Mouse (Mus musculus) kidney, adult 2 months (tissue): ENCODE measurements at regions not wholly inside any gene's neighbourhood (a gene's known extent, or its start where the extent isn't known, plus 50 kb on each side); places are given as distances from the start of the nearest gene placed in this dataset.

Experiments
- DNase-seq: peaks from one replicate; pipeline ENCODE4 v3.0.0; 2021
- H3K27ac ChIP-seq: fragments of 200-500 bp; 2 replicates; pipeline ENCODE4 v1.5.1; 2012; ENCODE audit warnings: low read depth, low read length, control low read depth, inconsistent platforms; ENCODE audit not compliant: insufficient read depth
- H3K27me3 ChIP-seq: fragments of 200-500 bp; replicated peaks from 2 replicates; pipeline ENCODE4 v1.6.1; 2012; ENCODE audit warnings: mild to moderate bottlenecking, moderate library complexity, low read length, inconsistent platforms; ENCODE audit not compliant: control insufficient read depth, insufficient read depth
- H3K36me3 ChIP-seq: fragments of 200-500 bp; 2 replicates; pipeline ENCODE4 v1.6.1; 2012; ENCODE audit warnings: mild to moderate bottlenecking, moderate library complexity, low read length, inconsistent platforms; ENCODE audit not compliant: control insufficient read depth, insufficient read depth
- H3K4me1 ChIP-seq: fragments of 200-500 bp; 2 replicates; pipeline ENCODE4 v1.6.1; 2011; ENCODE audit warnings: low read length; ENCODE audit not compliant: control insufficient read depth, insufficient read depth
- H3K4me3 ChIP-seq: fragments of 200-500 bp; 2 replicates; pipeline ENCODE4 v1.5.1; 2011; ENCODE audit warnings: mild to moderate bottlenecking, low read depth, low read length, control low read depth; ENCODE audit not compliant: insufficient read depth
- CTCF ChIP-seq: fragments of 200-500 bp; conservative IDR thresholded peaks from 2 replicates; pipeline ENCODE4 v1.5.1; 2011; ENCODE audit warnings: low read depth, mild to moderate bottlenecking, control low read depth, low read length, moderate library complexity, mixed read lengths; ENCODE audit not compliant: insufficient read depth, insufficient read length
- POLR2A ChIP-seq: fragments of 200-500 bp; IDR thresholded peaks from one replicate; pipeline ENCODE4 v1.6.1; 2011; ENCODE audit warnings: low read depth, low read length, control low read depth
- WGBS: fragments of 180-500 bp; shearing (Covaris S2); methylation state at CpG from one replicate; pipeline ENCODE4 v1.1.7; 2018; 5-methylcytosine and 5-hydroxymethylcytosine counted together

DNA sequence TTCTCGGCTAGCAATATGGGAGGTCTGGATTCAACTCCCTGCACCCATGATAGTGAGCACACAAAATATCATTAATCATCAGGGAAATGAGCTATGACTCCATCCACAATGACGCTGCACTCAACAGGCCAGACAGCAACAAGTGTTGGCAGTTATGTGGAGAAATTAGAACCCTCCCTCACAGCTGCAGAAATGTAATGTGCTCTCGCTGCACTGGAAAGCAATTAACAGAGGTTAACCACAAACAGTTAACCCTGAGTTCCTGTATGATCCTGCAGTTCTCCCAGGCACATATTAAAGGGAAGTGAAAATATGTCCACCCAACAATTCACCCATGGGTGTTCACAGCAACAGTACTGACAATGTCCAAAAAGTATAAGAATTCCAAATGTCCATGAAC, 54.0 kb upstream of the Jade2 start:
- no peaks in the 10 kb centered on the region for H3K36me3 ChIP-seq
- H3K27ac ChIP-seq: no peak overlapping the region
- DNase-seq: no peak
- no peaks in the 10 kb centered on the region for H3K27me3 ChIP-seq
- no peaks in the 10 kb centered on the region; the same call in 1 of the 2 replicates for H3K4me1 ChIP-seq
- WGBS: 27% methylated on average over 3 of the region's 3 CpGs
- no peak overlapping the region for H3K4me3 ChIP-seq
- TF ChIP-seq POLR2A: no peak
- no peak for TF ChIP-seq CTCF

- H3K27ac ChIP-seq: peak overlapping the region; percentile 87
- H3K36me3 ChIP-seq: no peaks in the 10 kb centered on the region
- no peak for DNase-seq
- H3K27me3 ChIP-seq: no peaks in the 10 kb centered on the region
- peaks cover 5% of the 10 kb centered on the region; the same call in 1 of the 2 replicates for H3K4me1 ChIP-seq
- H3K4me3 ChIP-seq: no peak overlapping the region
- TF ChIP-seq CTCF (no peak), POLR2A (no peak)
- WGBS: 12% methylated on average over 8 of the region's 8 CpGs
Measured at GRCm38 (mm10) chr11:51915656-51916032, 51.8 kb upstream of the Cdkn2aipnl start.

DNA sequence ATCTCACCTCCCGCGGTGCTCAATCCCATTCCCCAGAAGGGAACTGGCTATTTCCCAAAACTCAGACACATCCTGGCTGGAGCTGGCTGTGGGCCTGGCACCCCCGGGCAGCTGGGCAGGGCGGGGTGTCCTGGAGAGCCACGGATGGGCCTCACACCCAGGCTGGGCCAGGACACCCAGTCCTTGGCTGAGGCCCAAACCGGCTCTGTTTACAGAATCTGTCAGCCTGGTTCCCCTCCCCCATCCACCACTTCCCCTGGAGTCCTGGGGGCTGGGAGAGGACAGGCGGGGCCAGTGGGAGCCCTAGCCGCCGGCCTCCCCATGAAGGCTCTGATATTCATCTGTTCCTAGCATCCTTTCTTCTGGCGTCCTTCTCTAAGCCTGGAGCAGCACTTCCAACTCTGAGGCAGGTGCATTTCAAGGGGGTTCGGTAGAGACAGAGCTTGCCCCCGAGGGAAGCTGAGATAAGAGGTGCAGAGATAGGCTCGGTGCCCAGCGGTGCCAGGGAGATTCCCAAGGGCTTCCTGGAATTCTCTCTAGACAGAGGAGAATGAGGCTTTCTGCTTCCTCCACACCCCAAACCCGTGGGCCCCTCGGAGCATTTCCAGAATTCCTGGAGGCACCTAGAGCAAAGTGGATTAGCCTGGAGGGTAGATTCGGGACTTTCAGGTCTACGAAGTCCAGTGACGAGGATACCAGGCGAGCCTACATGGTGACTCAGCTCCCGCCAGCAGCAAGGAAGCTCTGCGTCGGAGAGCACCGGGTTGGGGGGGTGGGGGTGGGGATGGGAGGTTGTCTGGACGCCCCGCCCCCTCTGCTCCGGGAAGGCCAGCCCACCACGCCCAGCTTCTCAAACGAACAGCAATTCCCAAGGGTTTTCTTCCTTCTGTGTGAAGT, 51.2 kb upstream of the Cdkn2aipnl start:
- WGBS: 2% methylated on average over 29 of the region's 29 CpGs
- H3K27ac ChIP-seq: peak overlapping the region; percentile 89
- H3K4me3 ChIP-seq: peak overlapping the region; percentile 45
- no peaks in the 10 kb centered on the region for H3K36me3 ChIP-seq
- peak; percentile 98 for DNase-seq
- TF ChIP-seq POLR2A (no peak), CTCF (no peak)
- H3K4me1 ChIP-seq: peaks cover 5% of the 10 kb centered on the region; the same call in 1 of the 2 replicates
- H3K27me3 ChIP-seq: no peaks in the 10 kb centered on the region
